Mouse (Mus musculus) spleen, adult 10 weeks (tissue): ENCODE results near the gene Utp3. TPM values are rescaled to one million over a fixed set of nuclear protein-coding genes. Genes with fewer than 3 reads are reported as not detected.

Source experiments
- polyA plus RNA-seq: library from polyadenylated mRNA; stranded (reverse); fragments of 350-450 nt; fragmentation: Illumina TruSeq; extraction: RNeasy Lipid Tissue Mini Kit (QIAGEN cat#74804); gene quantifications from one replicate; pipeline ENCODE4 v1.2.3, GENCODE M21; 2015; ENCODE audit warnings: low replicate concordance; ENCODE audit not compliant: insufficient read depth

The Utp3 gene
- 91.5 TPM for polyA plus RNA-seq

GRCm38 (mm10) chr5:88554086-88554886 lies at the start of gene Utp3:
Gene Utp3 (plus strand): TSS chr5:88554462.

GRCm38 (mm10) chr5:88527657-88528056 lies 26.6 kb upstream of the Utp3 start, which contains the start of gene Jchain:
Gene Jchain (minus strand): TSS chr5:88527891.

GRCm38 (mm10) chr5:88564501-88565147 lies 10.4 kb downstream of the Utp3 start, which contains the start of gene Rufy3:
Gene Rufy3 (plus strand): TSS chr5:88565040.

Other genes with a start within 250 kb of the Utp3 start
- gene Prol1, start 237.2 kb upstream of the Utp3 start, polyA plus RNA-seq: not detected
- gene Amtn, start 178.4 kb upstream of the Utp3 start, polyA plus RNA-seq: not detected
- not detected for gene Ambn, start 98.5 kb upstream of the Utp3 start, polyA plus RNA-seq
- gene Enam, start 66.5 kb upstream of the Utp3 start, polyA plus RNA-seq: not detected
- gene Jchain, start 26.6 kb upstream of the Utp3 start, polyA plus RNA-seq: 1,764 TPM
- gene Rufy3, start 10.6 kb downstream of the Utp3 start, polyA plus RNA-seq: 26.9 TPM
- 70.3 TPM for gene Grsf1, start 121.7 kb downstream of the Utp3 start, polyA plus RNA-seq
- gene Mob1b, start 166.4 kb downstream of the Utp3 start, polyA plus RNA-seq: 24.9 TPM
- gene Dck, start 210.5 kb downstream of the Utp3 start, polyA plus RNA-seq: 54.2 TPM